Mouse (Mus musculus): ENCODE results near the gene 1700020N01Rik. TPM values are rescaled to one million over a fixed set of nuclear protein-coding genes. Genes with fewer than 3 reads are reported as not detected.
A peak's percentile ranks its signal among the peaks of the same experiment; 100 is the strongest.

Gene 1700020N01Rik
- total RNA-seq (2014; rRNA removed) (not detected in 2 replicates), polyA plus RNA-seq (2015; fragmentation: Nextera tagmentation; extraction: Ambion mirVana) (not detected in 2 replicates)

DNA sequence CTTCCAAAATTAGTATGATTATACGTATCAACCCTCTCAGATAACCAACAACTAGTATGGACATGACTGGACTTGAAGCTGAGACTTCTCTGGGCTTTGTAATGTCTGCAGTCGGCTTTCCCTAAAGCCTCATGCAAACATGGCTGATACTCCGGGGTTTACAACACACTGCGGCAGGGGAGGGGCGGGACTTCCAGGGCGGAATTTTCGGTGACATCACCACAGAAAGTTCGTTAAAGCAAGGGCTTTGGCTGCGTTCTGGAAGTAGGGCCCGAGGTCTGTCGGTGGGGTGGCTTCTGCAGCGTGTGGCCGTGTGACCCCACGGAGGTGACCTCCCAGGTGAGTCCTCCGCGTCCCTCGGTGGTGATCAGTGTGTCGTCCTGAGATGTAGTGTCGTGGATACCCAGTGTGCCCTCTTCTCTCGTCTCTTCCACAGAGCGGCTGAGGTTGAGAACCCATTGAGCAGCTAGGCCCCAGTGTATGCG, at the start of gene 1700020N01Rik:
TSS of gene 1700020N01Rik (plus strand) at position 250 of the 485 bp plus-strand sequence.
- Histone ChIP-seq H3K9ac (no peak within 1 kb of the TSS), H3K4me2 (ENCODE audit: low read depth) (no peak within 1 kb of the TSS), H3K4me1 (ENCODE audit: insufficient read depth) (no peaks in the 10 kb centered on the region), H3K4me3 (ENCODE audit: low read depth, low read length) (no peak within 1 kb of the TSS), H3K27me3 (ENCODE audit: insufficient read depth, low read length) (no peaks in the 10 kb centered on the region), H3K9me3 (ENCODE audit: low read length) (no peaks in the 10 kb centered on the region), H3K36me3 (ENCODE audit: insufficient read depth) (no peaks in the 10 kb centered on the region), H3K27ac (ENCODE audit: low read depth, low read length) (no peak within 1 kb of the TSS)
- DNase-seq (no peak), ATAC-seq (no peak)
- TF ChIP-seq CTCF (IDR thresholded peaks at IDR 0.05; ENCODE audit: low read depth): no peak
- WGBS: 95% methylated on average over 22 of the region's 22 CpGs

DNA sequence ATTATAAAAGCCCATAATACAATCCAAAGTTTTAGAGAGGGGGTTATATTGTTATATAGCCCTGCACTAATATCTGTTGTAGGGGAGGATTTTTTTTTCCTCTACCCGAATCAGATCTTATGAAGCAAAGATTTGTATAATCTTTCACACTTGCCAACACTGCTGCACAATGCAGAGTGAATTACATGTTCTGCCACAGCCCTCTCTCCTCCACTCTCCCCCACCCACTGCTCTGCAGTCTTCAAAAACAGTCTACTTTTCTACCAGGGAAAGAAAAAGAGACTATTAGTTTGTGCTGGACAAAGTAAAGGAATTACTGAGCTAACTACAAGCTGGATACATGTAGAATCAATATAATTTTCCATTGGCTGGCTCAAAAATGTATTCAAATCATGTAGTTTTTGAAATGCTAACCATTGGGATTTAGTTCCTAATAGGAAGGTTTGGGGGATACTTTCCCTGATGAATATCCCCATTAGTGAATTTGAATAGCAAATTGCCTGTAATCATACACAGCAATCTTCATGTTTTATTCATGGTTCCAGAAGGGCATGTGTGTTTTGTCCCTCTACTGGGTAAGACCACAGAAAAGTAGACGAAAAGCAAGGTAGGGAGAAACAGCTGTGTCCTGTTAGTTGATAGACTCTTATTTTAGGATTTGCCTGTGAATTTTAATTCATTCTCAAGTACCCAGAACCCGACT, 49.2 kb upstream of the 1700020N01Rik start:
- 37% methylated on average over 3 of the region's 3 CpGs for WGBS
- peak; percentile 38; the same call in 1 of the 2 replicates for ATAC-seq

DNA sequence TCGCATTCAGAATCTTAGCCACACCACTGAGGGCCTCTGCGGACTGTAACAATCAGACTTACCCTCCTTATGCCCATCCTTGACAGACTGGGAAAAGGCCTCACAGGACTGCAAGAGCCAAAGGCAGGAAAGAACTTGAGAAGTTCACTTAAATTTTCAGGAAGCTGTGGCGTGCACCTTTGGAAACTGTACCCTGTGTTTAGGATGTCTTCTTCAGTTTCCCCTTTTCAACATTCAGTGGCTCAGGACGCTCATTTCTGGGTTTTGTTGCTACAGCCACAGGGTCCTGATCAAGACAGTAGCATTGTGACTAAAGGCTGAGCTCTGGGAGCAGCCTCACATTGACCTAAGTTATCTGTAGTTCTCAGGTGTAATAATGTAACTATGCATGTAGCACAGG, 48.2 kb upstream of the 1700020N01Rik start:
- 93% methylated on average over 4 of the region's 4 CpGs for WGBS
- ATAC-seq: no peak
- Histone ChIP-seq H3K4me1 (ENCODE audit: insufficient read depth) (no peaks in the 10 kb centered on the region), H3K36me3 (ENCODE audit: insufficient read depth) (no peaks in the 10 kb centered on the region), H3K9me3 (ENCODE audit: low read length) (no peaks in the 10 kb centered on the region), H3K27me3 (ENCODE audit: insufficient read depth, low read length) (no peaks in the 10 kb centered on the region), H3K4me2 (ENCODE audit: low read depth) (no peak overlapping the region), H3K4me3 (ENCODE audit: low read depth, low read length) (no peak overlapping the region), H3K27ac (ENCODE audit: low read depth, low read length) (no peak overlapping the region), H3K9ac (no peak overlapping the region)
- no peak for TF ChIP-seq CTCF (IDR thresholded peaks at IDR 0.05; ENCODE audit: low read depth)
- no peak for DNase-seq

More for the DNA sequence above, 49.2 kb upstream of the 1700020N01Rik start:
- Histone ChIP-seq H3K27me3 (ENCODE audit: insufficient read depth, low read length) (no peaks in the 10 kb centered on the region), H3K27ac (ENCODE audit: low read depth, low read length) (no peak overlapping the region), H3K4me1 (ENCODE audit: insufficient read depth) (no peaks in the 10 kb centered on the region), H3K4me2 (ENCODE audit: low read depth) (no peak overlapping the region), H3K4me3 (ENCODE audit: low read depth, low read length) (no peak overlapping the region), H3K9ac (no peak overlapping the region), H3K9me3 (ENCODE audit: low read length) (no peaks in the 10 kb centered on the region), H3K36me3 (ENCODE audit: insufficient read depth) (no peaks in the 10 kb centered on the region)
- no peak for TF ChIP-seq CTCF (IDR thresholded peaks at IDR 0.05; ENCODE audit: low read depth)
- DNase-seq: no peak

DNA sequence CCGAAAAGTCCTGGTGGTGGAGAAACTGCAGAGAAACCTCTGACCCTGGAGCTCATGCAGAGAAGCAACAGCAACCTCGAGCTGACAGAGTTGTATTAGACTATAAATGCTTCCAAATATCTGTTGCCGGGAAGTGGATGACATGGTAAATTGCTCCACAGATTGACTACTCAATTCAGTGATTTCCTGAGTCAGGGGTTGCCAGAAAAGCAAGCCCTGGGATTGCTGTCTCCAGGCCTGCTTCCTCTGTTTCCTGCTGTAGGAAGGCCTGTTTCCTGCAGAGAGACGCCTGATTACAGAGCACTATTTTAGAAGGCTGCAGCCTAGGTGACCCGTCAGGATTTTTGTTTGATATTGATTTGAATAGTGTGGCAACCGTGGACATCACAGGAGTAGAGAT, 47.5 kb upstream of the 1700020N01Rik start:
- TF ChIP-seq CTCF (IDR thresholded peaks at IDR 0.05; ENCODE audit: low read depth): no peak
- Histone ChIP-seq H3K9ac (no peak overlapping the region), H3K4me2 (ENCODE audit: low read depth) (no peak overlapping the region), H3K27me3 (ENCODE audit: insufficient read depth, low read length) (no peaks in the 10 kb centered on the region), H3K9me3 (ENCODE audit: low read length) (no peaks in the 10 kb centered on the region), H3K27ac (ENCODE audit: low read depth, low read length) (no peak overlapping the region), H3K4me1 (ENCODE audit: insufficient read depth) (no peaks in the 10 kb centered on the region), H3K36me3 (ENCODE audit: insufficient read depth) (no peaks in the 10 kb centered on the region), H3K4me3 (ENCODE audit: low read depth, low read length) (no peak overlapping the region)
- WGBS: 47% methylated on average over 6 of the region's 6 CpGs
- DNase-seq: no peak
- ATAC-seq: 0 out of 2 replicates have a peak, but pooled peaks have one; percentile 32

DNA sequence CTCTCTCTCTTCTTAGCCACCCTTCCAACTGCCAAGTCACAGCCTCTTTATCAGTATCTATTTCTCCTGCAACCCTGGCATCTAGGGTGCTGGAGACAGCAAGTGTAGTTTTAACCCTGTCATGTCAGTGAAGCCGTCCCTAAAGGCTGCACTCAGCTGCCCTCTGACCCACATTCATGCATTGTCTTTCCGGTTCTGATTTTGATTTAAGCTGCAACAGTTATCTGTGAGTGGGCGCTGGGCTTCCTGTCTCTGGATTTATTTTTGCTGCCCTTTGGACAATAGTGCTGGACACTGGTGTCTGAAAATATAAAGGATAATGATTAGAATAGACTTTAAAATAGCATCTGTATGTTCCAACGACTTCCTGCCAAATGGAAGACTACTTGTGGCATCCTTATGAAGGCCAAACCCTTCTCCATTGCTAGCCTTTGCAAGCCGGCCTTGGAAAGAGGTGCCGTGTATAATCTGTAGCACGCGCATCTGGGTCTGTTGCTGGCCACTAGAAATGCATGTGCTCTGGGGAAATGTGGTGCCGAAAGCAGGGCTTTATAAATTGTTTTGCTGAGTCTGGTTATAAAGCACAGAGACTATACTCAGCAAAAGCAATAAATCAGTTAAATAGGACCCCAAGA, 44.0 kb upstream of the 1700020N01Rik start:
- H3K4me2 ChIP-seq (ENCODE audit: low read depth): no peak overlapping the region
- H3K36me3 ChIP-seq (ENCODE audit: insufficient read depth): no peaks in the 10 kb centered on the region
- 77% methylated on average over 9 of the region's 9 CpGs for WGBS
- no peaks in the 10 kb centered on the region for H3K9me3 ChIP-seq (ENCODE audit: low read length)
- no peak overlapping the region for H3K4me3 ChIP-seq (ENCODE audit: low read depth, low read length)
- no peaks in the 10 kb centered on the region for H3K4me1 ChIP-seq (ENCODE audit: insufficient read depth)
- no peak overlapping the region for H3K9ac ChIP-seq
- H3K27ac ChIP-seq (ENCODE audit: low read depth, low read length): no peak overlapping the region
- ATAC-seq (no peak), DNase-seq (no peak)
- H3K27me3 ChIP-seq (ENCODE audit: insufficient read depth, low read length): no peaks in the 10 kb centered on the region
- TF ChIP-seq CTCF (IDR thresholded peaks at IDR 0.05; ENCODE audit: low read depth): no peak

DNA sequence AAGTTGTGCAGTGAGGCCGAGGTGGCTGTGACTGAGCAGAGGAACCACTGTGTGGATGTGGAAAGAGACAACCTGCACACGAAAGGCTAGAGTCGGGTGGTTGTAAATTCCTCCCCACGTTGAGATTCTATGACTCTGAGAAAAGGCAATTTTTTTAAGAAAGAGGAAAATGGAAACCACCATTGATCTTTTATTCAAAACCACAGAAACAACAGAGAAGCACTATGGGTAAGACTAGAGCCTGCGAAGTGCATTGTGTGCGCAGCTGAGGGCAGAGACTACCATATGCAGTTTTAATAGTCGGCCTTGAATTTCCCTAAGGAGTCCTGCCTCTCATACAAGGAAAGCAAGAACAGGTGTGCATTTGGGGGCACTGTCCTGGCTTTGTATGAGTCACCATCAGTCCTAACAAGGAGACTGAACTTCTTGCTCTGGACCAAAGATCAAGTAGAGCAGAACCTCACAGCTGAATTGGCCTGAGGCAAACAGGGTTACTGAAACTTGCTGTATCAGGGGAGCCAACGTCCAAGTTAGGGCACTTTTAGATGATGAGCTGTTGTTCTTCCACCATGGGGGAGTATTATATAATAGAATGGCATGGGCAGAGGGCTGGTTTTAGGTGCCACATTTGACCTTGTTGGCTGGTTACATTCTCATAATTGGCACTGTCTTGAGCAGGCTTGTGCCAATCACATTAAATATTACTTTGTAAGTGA, 39.8 kb upstream of the 1700020N01Rik start:
- DNase-seq (no peak), ATAC-seq (no peak)
- no peaks in the 10 kb centered on the region for H3K36me3 ChIP-seq (ENCODE audit: insufficient read depth)
- H3K4me2 ChIP-seq (ENCODE audit: low read depth): no peak overlapping the region
- H3K27ac ChIP-seq (ENCODE audit: low read depth, low read length): no peak overlapping the region
- H3K9ac ChIP-seq: no peak overlapping the region
- 91% methylated on average over 8 of the region's 8 CpGs for WGBS
- no peaks in the 10 kb centered on the region for H3K9me3 ChIP-seq (ENCODE audit: low read length)
- no peaks in the 10 kb centered on the region for H3K4me1 ChIP-seq (ENCODE audit: insufficient read depth)
- H3K4me3 ChIP-seq (ENCODE audit: low read depth, low read length): no peak overlapping the region
- no peaks in the 10 kb centered on the region for H3K27me3 ChIP-seq (ENCODE audit: insufficient read depth, low read length)
- TF ChIP-seq CTCF (IDR thresholded peaks at IDR 0.05; ENCODE audit: low read depth): no peak

DNA sequence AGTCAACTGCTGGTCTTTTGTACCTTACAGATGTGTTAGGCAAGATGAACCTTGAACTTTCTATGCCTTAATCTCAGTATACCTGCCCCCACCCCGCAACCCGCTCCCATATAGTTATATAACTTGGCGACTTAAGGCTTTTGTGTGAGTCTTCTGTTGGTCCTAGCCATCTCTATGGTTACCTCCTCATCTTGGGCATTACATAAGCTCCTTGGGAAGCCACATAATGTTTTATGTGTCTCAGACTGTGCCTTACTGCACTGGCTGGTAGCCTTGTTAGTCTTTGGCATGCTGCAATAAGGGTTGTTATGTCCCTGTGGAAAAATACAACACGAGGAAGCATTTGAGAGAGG, 39.3 kb upstream of the 1700020N01Rik start:
- no peak for TF ChIP-seq CTCF (IDR thresholded peaks at IDR 0.05; ENCODE audit: low read depth)
- ATAC-seq (no peak), DNase-seq (no peak)
- Histone ChIP-seq H3K4me2 (ENCODE audit: low read depth) (no peak overlapping the region), H3K36me3 (ENCODE audit: insufficient read depth) (no peaks in the 10 kb centered on the region), H3K4me1 (ENCODE audit: insufficient read depth) (no peaks in the 10 kb centered on the region), H3K4me3 (ENCODE audit: low read depth, low read length) (no peak overlapping the region), H3K9me3 (ENCODE audit: low read length) (no peaks in the 10 kb centered on the region), H3K9ac (no peak overlapping the region), H3K27me3 (ENCODE audit: insufficient read depth, low read length) (no peaks in the 10 kb centered on the region), H3K27ac (ENCODE audit: low read depth, low read length) (no peak overlapping the region)
- WGBS: 89% methylated on average over 4 of the region's 4 CpGs
